Mouse (Mus musculus): Measurements from ENCODE around the gene Aldh1a2. TPM values are rescaled to one million over a fixed set of nuclear protein-coding genes. Genes with fewer than 3 reads are reported as not detected.
A peak's percentile ranks its signal among the peaks of the same experiment; 100 is the strongest.

Aldh1a2 gene
- polyA plus RNA-seq (2012; fragmentation: generic; extraction: Trizol): 0.01 TPM
- long read RNA-seq, experiment 1: 0 reads
- long read RNA-seq, experiment 2, partial matches to known transcripts: 0 of 2 reads
- long read RNA-seq, experiment 2, other reads (novel, unspliced or antisense): 0 of 2 reads

DNA sequence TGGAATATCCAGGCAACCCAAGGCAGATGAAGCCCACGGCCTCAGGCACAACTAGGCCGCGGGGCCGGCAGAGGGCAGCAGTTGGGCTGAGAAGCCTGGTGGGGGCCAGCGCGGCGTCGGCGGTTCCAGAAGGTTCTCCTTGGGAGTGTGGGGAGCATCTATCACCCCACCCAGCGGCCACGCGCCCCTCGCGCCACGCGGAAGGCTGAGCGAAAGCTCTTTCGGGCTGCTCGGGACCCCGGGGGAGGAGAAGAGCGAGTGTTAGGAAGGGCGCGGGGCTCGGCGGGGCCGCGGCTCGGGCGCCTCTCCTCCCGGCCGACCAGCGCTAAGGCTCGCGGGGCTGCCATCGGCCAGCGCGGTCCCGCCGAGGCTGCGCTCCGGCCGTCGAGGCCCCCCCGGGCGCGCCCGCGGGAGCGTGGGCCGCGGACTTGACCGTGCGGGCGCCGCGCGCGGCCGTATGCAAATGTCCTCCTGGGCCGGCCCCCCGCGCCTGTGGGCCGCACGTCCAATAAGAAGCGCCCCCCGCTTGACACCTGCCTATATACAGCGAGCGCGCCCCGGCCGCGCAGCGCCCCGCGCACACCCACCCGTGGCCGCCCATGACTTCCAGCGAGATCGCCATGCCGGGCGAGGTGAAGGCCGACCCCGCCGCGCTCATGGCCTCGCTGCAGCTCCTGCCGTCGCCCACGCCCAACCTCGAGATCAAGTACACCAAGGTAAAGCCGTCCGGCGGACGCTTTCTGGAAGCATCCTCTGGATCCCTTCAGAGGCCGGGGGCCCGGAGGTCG, at the start of gene Aldh1a2:
Gene Aldh1a2, plus strand, starts transcription at position 542 of the 788 bp plus-strand sequence.
- no peaks in the 10 kb centered on the region for H3K36me3 ChIP-seq (ENCODE audit: control insufficient read depth, insufficient read depth)
- peaks cover 20% of the 10 kb centered on the region for H3K27me3 ChIP-seq (ENCODE audit: control insufficient read depth, insufficient read depth, insufficient read length)
- TF ChIP-seq CTCF (IDR thresholded peaks at IDR 0.05; ENCODE audit: control insufficient read depth, insufficient read depth, insufficient read length) (peak; percentile 18), MYOG (IDR thresholded peaks at IDR 0.05; ENCODE audit: control insufficient read depth, extremely low read depth, insufficient read length) (no peak)
- no peak within 1 kb of the TSS for H3ac ChIP-seq (ENCODE audit: control insufficient read depth, insufficient read length, low read depth)
- H3K79me2 ChIP-seq (ENCODE audit: control insufficient read depth, insufficient read depth): no peaks in the 10 kb centered on the region
- no peak within 1 kb of the TSS for H3K4me3 ChIP-seq (ENCODE audit: insufficient read depth, poor library complexity, severe bottlenecking)
- H3K79me3 ChIP-seq (ENCODE audit: low read depth): no peaks in the 10 kb centered on the region

DNA sequence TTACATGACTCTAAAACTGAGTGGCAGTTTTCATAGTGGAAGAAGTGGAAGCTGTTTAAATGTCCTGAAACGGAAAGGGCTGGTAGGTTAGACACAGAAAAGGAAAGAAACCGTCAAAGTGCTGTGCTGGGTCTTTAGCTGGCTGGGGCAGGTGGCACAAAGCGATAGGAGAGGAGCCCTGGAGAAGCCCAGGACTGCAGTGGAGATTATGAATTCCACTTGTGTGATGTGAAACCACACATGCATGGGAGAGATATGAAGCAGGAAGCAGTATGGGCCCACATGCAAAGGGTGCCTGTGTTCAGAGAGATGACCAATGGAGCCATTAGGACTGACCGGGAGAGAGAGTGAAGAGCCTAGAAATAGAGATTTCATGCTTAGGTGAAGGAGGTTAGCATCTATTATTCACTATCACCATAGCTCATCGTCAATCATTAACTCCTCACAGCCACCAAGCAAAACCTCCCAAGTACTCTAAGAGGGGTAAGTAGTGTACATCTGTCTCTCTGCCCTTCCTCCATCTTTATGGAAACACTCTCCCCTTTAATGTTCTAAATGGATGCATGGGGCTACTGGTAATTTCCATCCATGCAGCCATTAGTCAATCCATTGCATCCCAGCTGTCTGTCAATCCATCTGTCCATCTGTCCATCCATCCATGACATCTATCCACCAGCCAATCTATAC, 49.4 kb upstream of the Aldh1a2 start:
- Histone ChIP-seq H3ac (ENCODE audit: control insufficient read depth, insufficient read length, low read depth) (no peak overlapping the region), H3K79me2 (ENCODE audit: control insufficient read depth, insufficient read depth) (no peaks in the 10 kb centered on the region), H3K36me3 (ENCODE audit: control insufficient read depth, insufficient read depth) (no peaks in the 10 kb centered on the region), H3K27me3 (ENCODE audit: control insufficient read depth, insufficient read depth, insufficient read length) (peaks cover 11% of the 10 kb centered on the region), H3K4me3 (ENCODE audit: insufficient read depth, poor library complexity, severe bottlenecking) (no peak overlapping the region), H3K79me3 (ENCODE audit: low read depth) (no peaks in the 10 kb centered on the region)
- no peak for TF ChIP-seq MYOD1 (IDR thresholded peaks at IDR 0.05; ENCODE audit: control insufficient read depth, insufficient read length, low read depth)
- TF ChIP-seq CEBPB (IDR thresholded peaks at IDR 0.05; ENCODE audit: low read depth): no peak
- no peak for TF ChIP-seq USF1 (IDR thresholded peaks at IDR 0.05; ENCODE audit: low read depth)
- no peak for TF ChIP-seq MYOG (IDR thresholded peaks at IDR 0.05; ENCODE audit: control insufficient read depth, extremely low read depth, insufficient read length)
- no peak for TF ChIP-seq FOSL1 (IDR thresholded peaks at IDR 0.05; ENCODE audit: insufficient read depth, low read length, poor library complexity, severe bottlenecking)
- no peak for TF ChIP-seq CTCF (IDR thresholded peaks at IDR 0.05; ENCODE audit: control insufficient read depth, insufficient read depth, insufficient read length)
- TF ChIP-seq MAX (IDR thresholded peaks at IDR 0.05): no peak

DNA sequence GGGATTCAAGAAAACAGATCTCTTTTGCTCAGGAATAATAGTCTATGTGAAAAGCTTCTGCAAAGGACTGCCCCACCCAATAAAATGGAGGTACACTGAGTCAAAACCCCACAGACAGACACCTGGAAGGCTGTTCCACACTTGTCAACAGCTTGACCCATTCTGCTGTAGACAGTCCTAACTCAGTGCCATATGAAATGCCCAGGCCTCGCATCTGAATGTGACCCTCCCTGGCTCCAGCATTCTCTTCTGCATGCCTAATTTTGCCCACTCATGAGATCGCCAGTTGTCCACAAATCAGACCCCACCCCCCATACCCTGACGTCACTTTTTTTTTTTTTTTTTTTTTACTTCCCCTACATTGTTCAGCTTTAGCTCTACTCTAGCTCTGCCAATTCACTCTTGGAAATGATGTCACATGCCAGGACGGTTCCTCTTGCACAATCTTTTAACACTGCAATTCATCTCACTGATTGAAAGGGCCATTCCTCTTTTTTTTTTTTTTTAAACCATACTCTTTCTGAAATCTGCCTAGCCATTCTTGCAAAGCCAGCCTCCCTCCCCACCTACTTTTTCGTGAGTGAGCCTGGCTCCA, 48.6 kb upstream of the Aldh1a2 start:
- H3K4me3 ChIP-seq (ENCODE audit: insufficient read depth, poor library complexity, severe bottlenecking): no peak overlapping the region
- no peak for TF ChIP-seq CEBPB (IDR thresholded peaks at IDR 0.05; ENCODE audit: low read depth)
- TF ChIP-seq MYOD1 (IDR thresholded peaks at IDR 0.05; ENCODE audit: control insufficient read depth, insufficient read length, low read depth): no peak
- H3K79me3 ChIP-seq (ENCODE audit: low read depth): no peaks in the 10 kb centered on the region
- H3K79me2 ChIP-seq (ENCODE audit: control insufficient read depth, insufficient read depth): no peaks in the 10 kb centered on the region
- H3K36me3 ChIP-seq (ENCODE audit: control insufficient read depth, insufficient read depth): no peaks in the 10 kb centered on the region
- H3ac ChIP-seq (ENCODE audit: control insufficient read depth, insufficient read length, low read depth): no peak overlapping the region
- H3K27me3 ChIP-seq (ENCODE audit: control insufficient read depth, insufficient read depth, insufficient read length): peaks cover 11% of the 10 kb centered on the region

DNA sequence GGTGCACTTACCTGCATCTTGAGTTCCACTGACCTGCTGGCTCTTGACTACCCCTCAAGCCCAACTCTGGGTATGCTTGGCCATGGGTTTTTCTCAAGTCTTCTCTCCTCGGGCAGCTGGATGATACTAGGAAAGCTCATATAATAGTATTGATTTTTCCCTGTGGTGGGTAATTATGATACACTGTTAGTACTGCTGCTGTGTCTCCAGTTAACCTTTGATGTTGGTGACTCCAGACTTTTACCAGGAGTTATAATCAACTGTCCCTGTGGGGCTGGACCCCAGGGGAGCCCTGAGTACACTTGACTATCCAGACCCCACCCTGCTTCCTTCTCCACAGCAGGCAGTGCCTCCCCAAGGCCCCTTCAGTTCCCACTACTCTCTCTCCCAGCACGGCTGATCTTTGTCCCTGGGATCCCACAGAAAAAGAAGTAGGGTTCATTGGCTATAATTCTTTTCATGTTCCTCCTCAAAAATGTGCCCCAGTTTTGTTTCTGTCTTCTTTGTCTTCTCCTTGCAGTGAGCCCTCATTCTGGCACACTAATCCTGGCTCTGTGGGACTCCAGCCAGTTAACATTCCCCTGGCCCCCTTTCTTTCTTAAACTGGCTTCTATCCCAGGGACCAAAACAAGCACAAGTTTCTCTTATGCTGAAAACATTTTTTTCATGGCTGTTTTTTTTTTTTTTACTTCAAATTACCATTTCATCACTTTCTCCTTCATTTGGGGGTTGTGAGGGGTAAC, 47.9 kb upstream of the Aldh1a2 start:
- H3K27me3 ChIP-seq (ENCODE audit: control insufficient read depth, insufficient read depth, insufficient read length): peaks cover 16% of the 10 kb centered on the region
- H3K36me3 ChIP-seq (ENCODE audit: control insufficient read depth, insufficient read depth): no peaks in the 10 kb centered on the region
- H3K4me3 ChIP-seq (ENCODE audit: insufficient read depth, poor library complexity, severe bottlenecking): no peak overlapping the region
- H3ac ChIP-seq (ENCODE audit: control insufficient read depth, insufficient read length, low read depth): no peak overlapping the region
- no peak for TF ChIP-seq FOSL1 (IDR thresholded peaks at IDR 0.05; ENCODE audit: insufficient read depth, low read length, poor library complexity, severe bottlenecking)
- TF ChIP-seq MAX (IDR thresholded peaks at IDR 0.05): no peak
- TF ChIP-seq USF1 (IDR thresholded peaks at IDR 0.05; ENCODE audit: low read depth): no peak
- no peak for TF ChIP-seq CEBPB (IDR thresholded peaks at IDR 0.05; ENCODE audit: low read depth)
- no peak for TF ChIP-seq MYOG (IDR thresholded peaks at IDR 0.05; ENCODE audit: control insufficient read depth, extremely low read depth, insufficient read length)
- TF ChIP-seq MYOD1 (IDR thresholded peaks at IDR 0.05; ENCODE audit: control insufficient read depth, insufficient read length, low read depth): no peak
- no peak for TF ChIP-seq CTCF (IDR thresholded peaks at IDR 0.05; ENCODE audit: control insufficient read depth, insufficient read depth, insufficient read length)
- no peaks in the 10 kb centered on the region for H3K79me2 ChIP-seq (ENCODE audit: control insufficient read depth, insufficient read depth)
- H3K79me3 ChIP-seq (ENCODE audit: low read depth): no peaks in the 10 kb centered on the region

DNA sequence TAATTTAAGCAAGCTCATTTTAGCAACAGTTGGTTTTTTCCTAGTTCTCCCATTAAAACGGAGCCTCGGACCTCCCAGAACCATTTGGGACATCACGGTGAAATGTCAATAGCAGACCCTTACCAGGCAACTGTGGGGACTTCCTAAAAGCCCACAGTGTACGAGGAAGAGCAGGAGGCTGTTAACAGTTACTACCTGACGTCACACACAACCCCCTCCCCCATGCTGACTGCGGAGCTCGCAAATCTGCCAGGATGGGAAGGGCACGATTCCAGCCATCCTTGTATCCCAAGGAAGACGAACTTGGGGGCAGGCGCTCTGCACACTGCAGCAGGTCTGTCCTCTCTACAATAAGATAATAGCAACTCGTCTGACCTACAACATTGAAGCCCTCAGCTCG, 47.1 kb upstream of the Aldh1a2 start, which contains the start of gene Aqp9:
Gene Aqp9, minus strand, starts transcription at position 172 of the 400 bp plus-strand sequence.
- Histone ChIP-seq H3K36me3 (ENCODE audit: control insufficient read depth, insufficient read depth) (no peaks in the 10 kb centered on the region), H3K79me2 (ENCODE audit: control insufficient read depth, insufficient read depth) (no peaks in the 10 kb centered on the region), H3K4me3 (ENCODE audit: insufficient read depth, poor library complexity, severe bottlenecking) (no peak within 1 kb of the TSS), H3K79me3 (ENCODE audit: low read depth) (no peaks in the 10 kb centered on the region), H3ac (ENCODE audit: control insufficient read depth, insufficient read length, low read depth) (no peak within 1 kb of the TSS), H3K27me3 (ENCODE audit: control insufficient read depth, insufficient read depth, insufficient read length) (peaks cover 16% of the 10 kb centered on the region)
- no peak for TF ChIP-seq MYOD1 (IDR thresholded peaks at IDR 0.05; ENCODE audit: control insufficient read depth, insufficient read length, low read depth)
- TF ChIP-seq CTCF (IDR thresholded peaks at IDR 0.05; ENCODE audit: control insufficient read depth, insufficient read depth, insufficient read length): no peak
- no peak for TF ChIP-seq MAX (IDR thresholded peaks at IDR 0.05)
- no peak for TF ChIP-seq USF1 (IDR thresholded peaks at IDR 0.05; ENCODE audit: low read depth)
- TF ChIP-seq MYOG (IDR thresholded peaks at IDR 0.05; ENCODE audit: control insufficient read depth, extremely low read depth, insufficient read length): no peak
- TF ChIP-seq FOSL1 (IDR thresholded peaks at IDR 0.05; ENCODE audit: insufficient read depth, low read length, poor library complexity, severe bottlenecking): no peak
- TF ChIP-seq CEBPB (IDR thresholded peaks at IDR 0.05; ENCODE audit: low read depth): no peak

All from C2C12 (cell line).